Mouse (Mus musculus) midbrain, embryonic 14.5 days (tissue): Measurements from ENCODE around the gene 4930556J24Rik. TPM values are rescaled to one million over a fixed set of nuclear protein-coding genes. Genes with fewer than 3 reads are reported as not detected.

ENCODE experiments used
- ATAC-seq: fragments of 200-750 bp; cut with Nextera tagmentation; 2 replicates; pipeline ENCODE4 v1.8.0; 2017; ENCODE audit warnings: moderate number of reproducible peaks, moderate library complexity; ENCODE audit not compliant: low FRiP score, low TSS enrichment
- DNase-seq: peaks from one replicate; pipeline ENCODE4 v3.0.0-alpha.2; 2015
- H3K27ac ChIP-seq: fragments of 300-500 bp; sonication (generic); replicated peaks from 2 replicates; pipeline ENCODE4 v1.5.1; 2014; ENCODE audit warnings: mild to moderate bottlenecking, low read depth, low read length, moderate library complexity
- H3K27me3 ChIP-seq: fragments of 300-500 bp; sonication (generic); 2 replicates; pipeline ENCODE4 v1.6.1; 2014; ENCODE audit warnings: low read length, control low read depth, mixed read lengths; ENCODE audit not compliant: control insufficient read depth, insufficient read depth
- H3K36me3 ChIP-seq: fragments of 300-500 bp; sonication (generic); 2 replicates; pipeline ENCODE4 v1.6.1; 2014; ENCODE audit warnings: low read length, control low read depth; ENCODE audit not compliant: control insufficient read depth, insufficient read depth
- H3K4me1 ChIP-seq: fragments of 300-500 bp; sonication (generic); 2 replicates; pipeline ENCODE4 v1.6.1; 2014; ENCODE audit warnings: mild to moderate bottlenecking, antibody characterized with exemption, low read length, control low read depth; ENCODE audit not compliant: control insufficient read depth, insufficient read depth
- H3K4me2 ChIP-seq: fragments of 300-500 bp; sonication (generic); 2 replicates; pipeline ENCODE4 v1.6.1; 2014; ENCODE audit warnings: mild to moderate bottlenecking, low read length, moderate library complexity
- H3K4me3 ChIP-seq: fragments of 300-500 bp; sonication (generic); replicated peaks from 2 replicates; pipeline ENCODE4 v1.5.1; 2014; ENCODE audit warnings: low read depth, low read length
- H3K9ac ChIP-seq: fragments of 300-500 bp; sonication (generic); replicated peaks from 2 replicates; pipeline ENCODE4 v1.6.1; 2014; ENCODE audit warnings: mild to moderate bottlenecking, low read length, moderate library complexity
- H3K9me3 ChIP-seq: fragments of 300-500 bp; sonication (generic); 2 replicates; pipeline ENCODE4 v1.6.1; 2016; ENCODE audit warnings: low read length, control low read depth, mixed read lengths; ENCODE audit not compliant: control insufficient read depth
- WGBS: fragments of 180-500 bp; shearing (Covaris S2); extraction: QIAGEN DNeasy Blood & Tissue Kit; methylation state at CpG from one replicate; pipeline ENCODE4 v1.1.7; 2014; 5-methylcytosine and 5-hydroxymethylcytosine counted together
- polyA plus RNA-seq: library from polyadenylated mRNA; unstranded; fragments of >200 nt; fragmentation: Nextera tagmentation; extraction: Ambion mirVana; gene quantifications from 2 replicates; pipeline ENCODE4 v1.2.1, GENCODE M21; 2014

Gene 4930556J24Rik
- polyA plus RNA-seq, 1 experiment from 2014 or later: 0.24 TPM

DNA sequence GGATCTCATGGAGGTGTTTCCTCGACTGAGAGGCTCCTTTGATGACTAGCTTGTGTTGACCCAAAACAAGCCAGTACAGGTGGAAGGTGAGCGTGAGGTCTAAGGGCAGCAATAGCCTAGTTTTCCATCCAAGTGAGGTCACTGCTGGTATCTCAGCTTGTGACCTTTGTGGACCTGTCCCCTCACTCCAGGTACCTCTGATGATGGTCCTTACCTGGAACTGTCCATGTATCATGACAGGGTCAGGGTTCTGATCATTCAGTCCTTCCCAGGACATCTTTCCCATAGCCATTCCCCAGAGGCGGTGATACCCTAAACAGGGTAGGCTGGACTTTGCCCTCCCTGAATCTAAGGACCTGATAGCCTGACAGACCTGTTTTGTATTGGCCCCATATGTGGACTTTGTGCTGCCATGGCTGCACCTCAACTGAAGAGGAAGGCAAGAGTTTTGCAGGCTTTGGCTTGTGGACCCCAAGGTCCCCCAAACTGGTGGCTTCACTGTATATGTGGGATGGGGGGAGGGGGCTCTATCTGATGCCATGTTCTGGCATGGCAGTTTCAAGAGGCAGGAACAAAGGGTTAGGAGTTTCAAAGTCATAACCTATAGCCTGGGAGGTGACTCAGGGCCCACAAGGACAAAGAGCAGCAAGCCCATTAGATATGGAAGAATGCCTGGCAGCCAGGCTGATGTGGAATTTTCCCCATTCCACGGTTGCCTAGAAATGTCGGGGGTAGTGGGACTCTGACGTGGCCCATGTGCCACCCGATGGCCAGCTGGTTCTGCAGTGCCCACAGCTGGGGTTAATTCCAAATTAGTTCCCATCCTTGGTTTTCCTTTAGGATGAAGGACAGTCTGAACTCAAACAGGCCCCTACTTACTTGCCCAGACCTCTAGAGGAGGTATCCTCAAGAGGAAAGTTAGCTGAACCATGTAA lies 6.0 kb upstream of the 4930556J24Rik start:
- ATAC-seq: no peak
- WGBS: 64% methylated on average over 7 of the region's 7 CpGs
- H3K4me2 ChIP-seq: no peak overlapping the region; the same call in 1 of the 2 replicates
- no peak overlapping the region for H3K27ac ChIP-seq
- H3K36me3 ChIP-seq: peaks cover 31% of the 10 kb centered on the region
- H3K27me3 ChIP-seq: no peaks in the 10 kb centered on the region
- no peak overlapping the region for H3K9ac ChIP-seq
- H3K4me1 ChIP-seq: no peaks in the 10 kb centered on the region
- H3K4me3 ChIP-seq: no peak overlapping the region
- no peak for DNase-seq
- H3K9me3 ChIP-seq: no peaks in the 10 kb centered on the region

GRCm38 (mm10) chr11:3981536-3981935 lies 5.0 kb upstream of the 4930556J24Rik start:
- no peaks in the 10 kb centered on the region for H3K9me3 ChIP-seq
- WGBS: 84% methylated on average over 6 of the region's 6 CpGs
- H3K4me1 ChIP-seq: no peaks in the 10 kb centered on the region
- DNase-seq: no peak
- peaks cover 41% of the 10 kb centered on the region for H3K36me3 ChIP-seq
- ATAC-seq: no peak
- no peaks in the 10 kb centered on the region for H3K27me3 ChIP-seq
- H3K27ac ChIP-seq: no peak overlapping the region
- no peak overlapping the region for H3K4me2 ChIP-seq
- no peak overlapping the region for H3K9ac ChIP-seq
- H3K4me3 ChIP-seq: no peak overlapping the region

GRCm38 (mm10) chr11:3978421-3978820 lies 1.8 kb upstream of the 4930556J24Rik start:
- H3K36me3 ChIP-seq: peaks cover 71% of the 10 kb centered on the region
- no peaks in the 10 kb centered on the region for H3K4me1 ChIP-seq
- ATAC-seq: no peak
- no peaks in the 10 kb centered on the region for H3K27me3 ChIP-seq
- 95% methylated on average over 5 of the region's 5 CpGs for WGBS
- H3K4me2 ChIP-seq: no peak overlapping the region
- H3K4me3 ChIP-seq: no peak overlapping the region
- DNase-seq: no peak
- H3K9me3 ChIP-seq: no peaks in the 10 kb centered on the region
- no peak overlapping the region for H3K27ac ChIP-seq
- no peak overlapping the region for H3K9ac ChIP-seq

- no peak overlapping the region for H3K9ac ChIP-seq
- no peaks in the 10 kb centered on the region for H3K27me3 ChIP-seq
- H3K36me3 ChIP-seq: peaks cover 98% of the 10 kb centered on the region
- ATAC-seq (no peak), DNase-seq (no peak)
- 81% methylated on average over 3 of the region's 3 CpGs for WGBS
- no peak overlapping the region for H3K4me3 ChIP-seq
- no peak overlapping the region for H3K27ac ChIP-seq
- H3K4me1 ChIP-seq: no peaks in the 10 kb centered on the region
- no peak overlapping the region for H3K4me2 ChIP-seq
- H3K9me3 ChIP-seq: no peaks in the 10 kb centered on the region
Observed at GRCm38 (mm10) chr11:3974311-3974710, 2.3 kb downstream of the 4930556J24Rik start.

- no peak for ATAC-seq
- Histone ChIP-seq H3K9ac (no peak overlapping the region), H3K4me1 (no peaks in the 10 kb centered on the region), H3K9me3 (no peaks in the 10 kb centered on the region), H3K27me3 (no peaks in the 10 kb centered on the region), H3K4me3 (no peak overlapping the region), H3K36me3 (peaks cover 98% of the 10 kb centered on the region), H3K27ac (no peak overlapping the region), H3K4me2 (no peak overlapping the region)
- no peak for DNase-seq
- 96% methylated on average over 7 of the region's 7 CpGs for WGBS
Observed at GRCm38 (mm10) chr11:3973081-3973480, 3.5 kb downstream of the 4930556J24Rik start.

- H3K27me3 ChIP-seq: no peaks in the 10 kb centered on the region
- H3K4me3 ChIP-seq: no peak overlapping the region
- no peak overlapping the region for H3K27ac ChIP-seq
- H3K9ac ChIP-seq: no peak overlapping the region
- DNase-seq (no peak), ATAC-seq (no peak)
- 97% methylated on average over 7 of the region's 7 CpGs for WGBS
- no peaks in the 10 kb centered on the region for H3K4me1 ChIP-seq
- H3K9me3 ChIP-seq: no peaks in the 10 kb centered on the region
- H3K36me3 ChIP-seq: peaks cover 76% of the 10 kb centered on the region
- no peak overlapping the region for H3K4me2 ChIP-seq
Observed at GRCm38 (mm10) chr11:3970361-3970760, 6.2 kb downstream of the 4930556J24Rik start.

GRCm38 (mm10) chr11:3969837-3970236 lies 6.7 kb downstream of the 4930556J24Rik start:
- DNase-seq: no peak

GRCm38 (mm10) chr11:3964416-3965172 lies 12.0 kb downstream of the 4930556J24Rik start:
- Histone ChIP-seq H3K27me3 (no peaks in the 10 kb centered on the region), H3K4me1 (peaks cover 11% of the 10 kb centered on the region), H3K4me2 (peak overlapping the region; percentile 68), H3K36me3 (peaks cover 19% of the 10 kb centered on the region), H3K9ac (peak overlapping the region; percentile 68), H3K4me3 (peak overlapping the region; percentile 76), H3K27ac (peak overlapping the region; percentile 52; the same call in 1 of the 2 replicates), H3K9me3 (no peaks in the 10 kb centered on the region)
- ATAC-seq: no peak
- WGBS: 13% methylated on average over 11 of the region's 11 CpGs
- DNase-seq: no peak

More at GRCm38 (mm10) chr11:3969837-3970236, 6.7 kb downstream of the 4930556J24Rik start:
- Histone ChIP-seq H3K27me3 (no peaks in the 10 kb centered on the region), H3K9ac (no peak overlapping the region), H3K36me3 (peaks cover 72% of the 10 kb centered on the region), H3K4me2 (no peak overlapping the region), H3K9me3 (no peaks in the 10 kb centered on the region), H3K4me3 (no peak overlapping the region), H3K27ac (no peak overlapping the region), H3K4me1 (peaks cover 3% of the 10 kb centered on the region)
- ATAC-seq: no peak
- 94% methylated on average over 3 of the region's 3 CpGs for WGBS
